Mouse (Mus musculus) stomach, postnatal 0 days (tissue): Measurements from ENCODE around the gene Pitx2. TPM values are rescaled to one million over a fixed set of nuclear protein-coding genes. Genes with fewer than 3 reads are reported as not detected.

ENCODE experiments used
- ATAC-seq: fragments of 200-750 bp; cut with Nextera tagmentation; 2 replicates; pipeline ENCODE4 v1.8.0; 2017; ENCODE audit not compliant: low FRiP score, low TSS enrichment
- DNase-seq: peaks from one replicate; pipeline ENCODE4 v3.0.0-alpha.2; 2016; ENCODE audit warnings: low spot score
- H3K27ac ChIP-seq: fragments of 300-500 bp; sonication (generic); replicated peaks from 2 replicates; pipeline ENCODE4 v1.5.1; 2014; ENCODE audit warnings: mild to moderate bottlenecking, control low read depth
- H3K27me3 ChIP-seq: fragments of 300-500 bp; sonication (generic); 2 replicates; pipeline ENCODE4 v1.6.1; 2014; ENCODE audit warnings: low read length; ENCODE audit not compliant: control insufficient read depth, insufficient read depth
- H3K36me3 ChIP-seq: fragments of 300-500 bp; sonication (generic); 2 replicates; pipeline ENCODE4 v1.6.1; 2014; ENCODE audit warnings: low read length, mixed read lengths; ENCODE audit not compliant: control insufficient read depth, insufficient read depth
- H3K4me1 ChIP-seq: fragments of 300-500 bp; sonication (generic); replicated peaks from 2 replicates; pipeline ENCODE4 v1.6.1; 2014; ENCODE audit warnings: antibody characterized with exemption; ENCODE audit not compliant: control insufficient read depth, insufficient read depth
- H3K4me2 ChIP-seq: fragments of 300-500 bp; sonication (generic); replicated peaks from 2 replicates; pipeline ENCODE4 v1.6.1; 2014; ENCODE audit warnings: low read depth, mild to moderate bottlenecking, control low read depth, moderate library complexity
- H3K4me3 ChIP-seq: fragments of 300-500 bp; sonication (generic); 2 replicates; pipeline ENCODE4 v1.5.1; 2014; ENCODE audit warnings: low read depth, low read length, control low read depth
- H3K9ac ChIP-seq: fragments of 300-500 bp; sonication (generic); 2 replicates; pipeline ENCODE4 v1.6.1; 2014; ENCODE audit warnings: mild to moderate bottlenecking, low read length, control low read depth, mixed read lengths
- H3K9me3 ChIP-seq: fragments of 300-500 bp; sonication (generic); 2 replicates; pipeline ENCODE4 v1.6.1; 2016; ENCODE audit warnings: low read length; ENCODE audit not compliant: control insufficient read depth
- CTCF ChIP-seq: IDR thresholded peaks from 2 replicates; pipeline ENCODE4 v1.5.1; 2016; ENCODE audit warnings: antibody characterized with exemption, low read depth, mild to moderate bottlenecking, moderate library complexity
- EP300 ChIP-seq: optimal IDR thresholded peaks from 2 replicates; pipeline ENCODE3; 2016; ENCODE audit warnings: antibody characterized with exemption
- WGBS: fragments of 180-500 bp; shearing (Covaris S2); extraction: QIAGEN DNeasy Blood & Tissue Kit; methylation state at CpG from one replicate; pipeline ENCODE4 v1.1.7; 2014; 5-methylcytosine and 5-hydroxymethylcytosine counted together
- polyA plus RNA-seq: library from polyadenylated mRNA; unstranded; fragments of >200 nt; fragmentation: Nextera tagmentation; extraction: Ambion mirVana; gene quantifications from 2 replicates; pipeline ENCODE4 v1.2.1, GENCODE M21; 2015

Pitx2 gene
- polyA plus RNA-seq, 1 experiment from 2014 or later: 9.7 TPM

GRCm38 (mm10) chr3:129199160-129199608 is 494 bp upstream of the Pitx2 start:
- no peak for TF ChIP-seq CTCF
- no peak for TF ChIP-seq EP300
- H3K27me3 ChIP-seq: peaks cover 19% of the 10 kb centered on the region; the same call in 1 of the 2 replicates
- 0 out of 2 replicates have a peak, but pooled peaks cover 3% of the 10 kb centered on the region for H3K4me1 ChIP-seq
- H3K4me3 ChIP-seq: peak overlapping the region; percentile 45
- no peak for ATAC-seq
- H3K27ac ChIP-seq: no peak overlapping the region
- DNase-seq: no peak
- peak overlapping the region; percentile 45 for H3K9ac ChIP-seq
- H3K4me2 ChIP-seq: peak overlapping the region; percentile 56
- 4% methylated on average over 16 of the region's 16 CpGs for WGBS
- H3K9me3 ChIP-seq: no peaks in the 10 kb centered on the region
- no peaks in the 10 kb centered on the region for H3K36me3 ChIP-seq

- no peak overlapping the region for H3K27ac ChIP-seq
- TF ChIP-seq CTCF (no peak), EP300 (no peak)
- DNase-seq: no peak
- peak overlapping the region; percentile 45 for H3K4me3 ChIP-seq
- peak overlapping the region; percentile 56 for H3K4me2 ChIP-seq
- H3K4me1 ChIP-seq: 0 out of 2 replicates have a peak, but pooled peaks cover 3% of the 10 kb centered on the region
- 0 out of 2 replicates have a peak overlapping the region, but pooled peaks have one; percentile 45 for H3K9ac ChIP-seq
- WGBS: 14% methylated on average over 9 of the region's 9 CpGs
- ATAC-seq: no peak
- no peaks in the 10 kb centered on the region for H3K36me3 ChIP-seq
- peaks cover 19% of the 10 kb centered on the region; the same call in 1 of the 2 replicates for H3K27me3 ChIP-seq
- no peaks in the 10 kb centered on the region for H3K9me3 ChIP-seq
These were observed 818 bp downstream of the Pitx2 start for GRCm38 (mm10) chr3:129200501-129200890.

- Histone ChIP-seq H3K4me3 (no peak overlapping the region), H3K27ac (no peak overlapping the region)
- ATAC-seq: no peak
These were observed 1.5 kb downstream of the Pitx2 start for GRCm38 (mm10) chr3:129201156-129201555.

GRCm38 (mm10) chr3:129201681-129202255 is 2.1 kb downstream of the Pitx2 start:
- H3K27me3 ChIP-seq: peaks cover 21% of the 10 kb centered on the region; the same call in 1 of the 2 replicates
- ATAC-seq (no peak), DNase-seq (no peak)
- no peak overlapping the region for H3K27ac ChIP-seq
- no peak overlapping the region for H3K4me2 ChIP-seq
- 0 out of 2 replicates have a peak, but pooled peaks cover 3% of the 10 kb centered on the region for H3K4me1 ChIP-seq
- no peak overlapping the region for H3K4me3 ChIP-seq
- no peaks in the 10 kb centered on the region for H3K9me3 ChIP-seq
- TF ChIP-seq CTCF (no peak), EP300 (no peak)
- 28% methylated on average over 11 of the region's 11 CpGs for WGBS
- no peaks in the 10 kb centered on the region for H3K36me3 ChIP-seq
- H3K9ac ChIP-seq: no peak overlapping the region

More at GRCm38 (mm10) chr3:129201156-129201555, 1.5 kb downstream of the Pitx2 start:
- no peaks in the 10 kb centered on the region for H3K36me3 ChIP-seq
- no peak for DNase-seq
- H3K27me3 ChIP-seq: peaks cover 21% of the 10 kb centered on the region; the same call in 1 of the 2 replicates
- H3K9me3 ChIP-seq: no peaks in the 10 kb centered on the region
- H3K4me2 ChIP-seq: no peak overlapping the region
- 13% methylated on average over 3 of the region's 3 CpGs for WGBS
- TF ChIP-seq CTCF: no peak
- no peak for TF ChIP-seq EP300
- no peak overlapping the region for H3K9ac ChIP-seq
- H3K4me1 ChIP-seq: 0 out of 2 replicates have a peak, but pooled peaks cover 3% of the 10 kb centered on the region

GRCm38 (mm10) chr3:129202871-129203740 is 3.4 kb downstream of the Pitx2 start:
- H3K36me3 ChIP-seq: no peaks in the 10 kb centered on the region
- H3K27ac ChIP-seq: no peak overlapping the region
- H3K4me3 ChIP-seq: peak overlapping the region; percentile 16
- DNase-seq (no peak), ATAC-seq (no peak)
- WGBS: 18% methylated on average over 36 of the region's 36 CpGs
- H3K4me2 ChIP-seq: peak overlapping the region; percentile 72
- no peak for TF ChIP-seq EP300
- TF ChIP-seq CTCF: no peak
- H3K4me1 ChIP-seq: 0 out of 2 replicates have a peak, but pooled peaks cover 3% of the 10 kb centered on the region
- H3K27me3 ChIP-seq: peaks cover 21% of the 10 kb centered on the region; the same call in 1 of the 2 replicates
- no peaks in the 10 kb centered on the region for H3K9me3 ChIP-seq
- H3K9ac ChIP-seq: no peak overlapping the region
